Mouse (Mus musculus) forebrain, embryonic 15.5 days (tissue): ENCODE measurements around the gene Zbtb24. TPM values are rescaled to one million over a fixed set of nuclear protein-coding genes. Genes with fewer than 3 reads are reported as not detected.

ENCODE experiments used
- ATAC-seq: fragments of 200-750 bp; cut with Nextera tagmentation; replicated peaks from 2 replicates; pipeline ENCODE4 v1.8.0; 2017; ENCODE audit warnings: mild to moderate bottlenecking, moderate TSS enrichment, moderate library complexity
- H3K27ac ChIP-seq: fragments of 300-500 bp; sonication (generic); replicated peaks from 2 replicates; pipeline ENCODE4 v1.5.1; 2015; ENCODE audit warnings: mild to moderate bottlenecking, inconsistent platforms
- H3K27me3 ChIP-seq: fragments of 300-500 bp; sonication (generic); 2 replicates; pipeline ENCODE4 v1.6.1; 2015; ENCODE audit warnings: inconsistent platforms
- H3K36me3 ChIP-seq: fragments of 300-500 bp; sonication (generic); 2 replicates; pipeline ENCODE4 v1.6.1; 2015; ENCODE audit warnings: mild to moderate bottlenecking, inconsistent platforms
- H3K4me1 ChIP-seq: fragments of 300-500 bp; sonication (generic); 2 replicates; pipeline ENCODE4 v1.6.1; 2015; ENCODE audit warnings: inconsistent platforms
- H3K4me2 ChIP-seq: fragments of 300-500 bp; sonication (generic); replicated peaks from 2 replicates; pipeline ENCODE4 v1.6.1; 2015; ENCODE audit warnings: mild to moderate bottlenecking, inconsistent platforms
- H3K4me3 ChIP-seq: fragments of 300-500 bp; sonication (generic); 2 replicates; pipeline ENCODE4 v1.5.1; 2015; ENCODE audit warnings: mild to moderate bottlenecking, inconsistent platforms
- H3K9ac ChIP-seq: fragments of 300-500 bp; sonication (generic); replicated peaks from 2 replicates; pipeline ENCODE4 v1.6.1; 2015; ENCODE audit warnings: mild to moderate bottlenecking, inconsistent platforms
- H3K9me3 ChIP-seq: fragments of 300-500 bp; sonication (generic); 2 replicates; pipeline ENCODE4 v1.6.1; 2016; ENCODE audit warnings: inconsistent platforms
- WGBS: fragments of 180-500 bp; shearing (Covaris S2); methylation state at CpG from one replicate; pipeline ENCODE4 v1.1.7; 2015; ENCODE audit warnings: mixed read lengths; 5-methylcytosine and 5-hydroxymethylcytosine counted together
- polyA plus RNA-seq: library from polyadenylated mRNA; unstranded; fragments of >200 nt; fragmentation: Nextera tagmentation; extraction: Ambion mirVana; gene quantifications from 2 replicates; pipeline ENCODE4 v1.2.1, GENCODE M21; 2015

Zbtb24 gene
- polyA plus RNA-seq, 1 experiment from 2014 or later, result 22.0 TPM

DNA sequence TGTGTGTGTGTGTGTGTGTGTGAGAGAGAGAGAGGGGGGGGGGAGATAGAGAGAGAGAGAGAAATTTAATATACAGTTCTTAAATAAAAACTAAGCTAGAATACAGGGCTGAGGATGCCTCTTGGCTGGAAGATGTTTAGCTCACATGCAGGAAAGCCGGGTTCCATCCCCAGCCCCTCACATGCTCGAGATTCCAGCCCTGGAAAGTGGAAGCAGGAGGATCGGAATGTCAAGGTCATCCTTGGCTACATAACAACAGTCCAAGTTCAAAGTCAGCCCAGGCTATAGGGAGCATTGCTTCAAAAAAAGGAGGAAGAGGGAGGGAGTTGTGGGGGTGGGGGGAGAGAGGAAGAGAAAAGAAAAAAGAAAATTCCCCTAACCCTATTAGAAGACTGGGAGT is 15.0 kb upstream of the Zbtb24 start:
- Histone ChIP-seq H3K4me1 (no peaks in the 10 kb centered on the region), H3K9me3 (no peaks in the 10 kb centered on the region), H3K27me3 (no peaks in the 10 kb centered on the region), H3K36me3 (no peaks in the 10 kb centered on the region), H3K9ac (no peak overlapping the region), H3K4me2 (no peak overlapping the region), H3K4me3 (no peak overlapping the region), H3K27ac (no peak overlapping the region)
- 47% methylated on average over 3 of the region's 3 CpGs for WGBS
- ATAC-seq, result no peak

DNA sequence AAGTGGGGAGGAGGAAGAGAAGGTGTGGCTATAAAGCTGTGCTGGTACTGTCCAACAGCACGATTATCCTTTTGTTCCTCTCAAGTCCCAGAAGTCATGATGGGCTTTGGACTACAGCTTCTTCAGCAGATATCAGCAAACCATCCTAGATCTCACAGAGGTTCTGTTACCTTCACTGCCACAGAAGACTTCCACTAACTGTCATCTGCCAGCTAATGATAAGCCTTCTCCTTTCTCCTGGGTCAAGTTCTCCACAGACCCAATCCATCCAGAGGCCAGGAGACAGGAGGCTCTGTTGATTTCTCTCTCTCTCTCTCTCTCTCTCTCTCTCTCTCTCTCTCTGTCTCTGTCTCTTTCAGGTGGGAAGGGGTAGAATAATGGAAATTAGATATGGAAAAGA is 2.0 kb upstream of the Zbtb24 start:
- H3K9ac ChIP-seq, result no peak overlapping the region
- no peaks in the 10 kb centered on the region for H3K9me3 ChIP-seq
- H3K27ac ChIP-seq, result no peak overlapping the region
- 96% methylated on average over 1 of the region's 1 CpGs for WGBS
- peaks cover 18% of the 10 kb centered on the region for H3K4me1 ChIP-seq
- no peak for ATAC-seq
- H3K4me2 ChIP-seq, result no peak overlapping the region
- no peaks in the 10 kb centered on the region; the same call in 1 of the 2 replicates for H3K36me3 ChIP-seq
- no peak overlapping the region for H3K4me3 ChIP-seq
- H3K27me3 ChIP-seq, result no peaks in the 10 kb centered on the region

DNA sequence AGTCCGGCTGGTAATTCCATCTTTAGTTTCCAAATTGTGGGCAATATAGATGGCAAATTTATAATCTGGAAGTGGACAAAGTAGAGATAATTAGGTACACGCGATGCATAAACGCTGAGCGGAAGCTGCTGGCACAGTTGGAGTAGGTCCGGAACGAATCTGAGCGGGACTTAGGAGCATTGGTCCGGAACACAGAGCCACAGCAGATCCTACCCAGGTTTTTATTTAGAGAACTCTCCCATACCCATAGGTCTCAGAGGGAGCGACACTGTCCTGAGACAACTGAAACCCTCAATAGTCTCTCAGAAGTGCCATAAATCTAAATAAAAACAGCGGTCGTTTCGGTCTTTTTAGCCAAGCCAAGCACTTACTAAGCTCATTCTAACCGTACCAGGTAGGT is 499 bp upstream of the Zbtb24 start:
- 8% methylated on average over 14 of the region's 14 CpGs for WGBS
- peak; percentile 68 for ATAC-seq

GRCm38 (mm10) chr10:41450780-41451522 is 768 bp downstream of the Zbtb24 start:
- peaks cover 14% of the 10 kb centered on the region for H3K36me3 ChIP-seq
- H3K4me3 ChIP-seq, result peak overlapping the region; percentile 80
- no peaks in the 10 kb centered on the region for H3K27me3 ChIP-seq
- H3K4me1 ChIP-seq, result peaks cover 31% of the 10 kb centered on the region
- WGBS, result 57% methylated on average over 18 of the region's 18 CpGs
- H3K9me3 ChIP-seq, result no peaks in the 10 kb centered on the region
- H3K27ac ChIP-seq, result no peak overlapping the region
- peak overlapping the region; percentile 75 for H3K9ac ChIP-seq
- peak overlapping the region; percentile 65 for H3K4me2 ChIP-seq
- ATAC-seq, result peak; percentile 21; the same call in 1 of the 2 replicates

More for the DNA sequence above, 499 bp upstream of the Zbtb24 start:
- H3K4me2 ChIP-seq, result peak overlapping the region; percentile 65
- no peaks in the 10 kb centered on the region for H3K9me3 ChIP-seq
- H3K4me3 ChIP-seq, result peak overlapping the region; percentile 80
- peak overlapping the region; percentile 75 for H3K27ac ChIP-seq
- H3K27me3 ChIP-seq, result no peaks in the 10 kb centered on the region
- peaks cover 31% of the 10 kb centered on the region for H3K4me1 ChIP-seq
- peaks cover 4% of the 10 kb centered on the region; the same call in 1 of the 2 replicates for H3K36me3 ChIP-seq
- peak overlapping the region; percentile 75 for H3K9ac ChIP-seq

DNA sequence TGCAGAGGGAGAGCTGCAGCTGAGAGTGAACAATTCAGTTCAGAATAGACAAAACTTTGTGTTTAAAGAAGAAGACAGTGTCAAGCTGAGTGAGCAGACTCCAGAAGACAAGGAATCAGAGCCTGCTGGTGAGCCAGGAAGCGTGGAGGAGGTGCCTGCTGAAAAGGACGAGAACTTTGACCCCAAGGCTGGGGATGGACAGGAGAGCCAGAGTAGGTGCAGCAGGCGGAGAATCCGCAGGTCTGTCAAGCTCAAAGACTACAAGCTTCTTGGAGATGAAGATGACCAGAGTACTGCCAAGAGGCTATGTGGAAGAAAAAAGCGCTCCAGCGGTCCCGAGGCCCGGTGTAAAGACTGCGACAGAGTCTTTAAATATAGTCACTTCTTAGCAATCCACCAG is 1.5 kb downstream of the Zbtb24 start:
- Histone ChIP-seq H3K36me3 (peaks cover 21% of the 10 kb centered on the region), H3K4me2 (no peak overlapping the region), H3K4me1 (peaks cover 31% of the 10 kb centered on the region), H3K27ac (no peak overlapping the region), H3K9me3 (no peaks in the 10 kb centered on the region), H3K27me3 (no peaks in the 10 kb centered on the region), H3K9ac (no peak overlapping the region), H3K4me3 (no peak overlapping the region)
- ATAC-seq, result no peak
- 95% methylated on average over 9 of the region's 9 CpGs for WGBS

GRCm38 (mm10) chr10:41452791-41453190 is 2.6 kb downstream of the Zbtb24 start:
- Histone ChIP-seq H3K4me1 (peaks cover 31% of the 10 kb centered on the region), H3K4me3 (no peak overlapping the region), H3K36me3 (peaks cover 23% of the 10 kb centered on the region), H3K9me3 (no peaks in the 10 kb centered on the region), H3K4me2 (no peak overlapping the region), H3K27me3 (no peaks in the 10 kb centered on the region), H3K9ac (no peak overlapping the region), H3K27ac (no peak overlapping the region)
- 97% methylated on average over 3 of the region's 3 CpGs for WGBS
- no peak for ATAC-seq

DNA sequence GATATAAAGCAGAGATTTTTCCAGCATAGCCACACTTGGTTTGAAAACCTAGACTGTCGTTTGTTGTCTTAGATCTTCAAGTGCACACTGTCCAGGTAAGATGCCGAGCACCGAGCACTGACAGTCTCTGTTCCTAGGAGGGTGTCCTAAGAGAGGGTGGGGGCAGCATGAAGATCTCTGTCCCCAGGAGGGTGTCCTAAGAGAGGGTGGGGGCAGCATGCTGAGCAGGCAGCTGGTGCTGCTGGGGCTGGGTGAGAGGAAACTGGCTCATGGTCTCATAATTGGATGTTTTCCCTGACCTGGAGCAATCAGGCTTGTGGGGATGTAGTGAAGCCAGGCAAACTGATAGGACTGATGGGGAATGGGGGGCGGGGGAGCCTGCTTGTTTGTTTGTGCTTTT is 9.8 kb downstream of the Zbtb24 start:
- ATAC-seq, result no peak
- no peaks in the 10 kb centered on the region for H3K27me3 ChIP-seq
- H3K4me1 ChIP-seq, result no peaks in the 10 kb centered on the region
- 82% methylated on average over 4 of the region's 4 CpGs for WGBS
- H3K4me3 ChIP-seq, result no peak overlapping the region
- no peaks in the 10 kb centered on the region for H3K9me3 ChIP-seq
- no peak overlapping the region for H3K4me2 ChIP-seq
- peaks cover 34% of the 10 kb centered on the region for H3K36me3 ChIP-seq
- H3K27ac ChIP-seq, result no peak overlapping the region
- H3K9ac ChIP-seq, result no peak overlapping the region

DNA sequence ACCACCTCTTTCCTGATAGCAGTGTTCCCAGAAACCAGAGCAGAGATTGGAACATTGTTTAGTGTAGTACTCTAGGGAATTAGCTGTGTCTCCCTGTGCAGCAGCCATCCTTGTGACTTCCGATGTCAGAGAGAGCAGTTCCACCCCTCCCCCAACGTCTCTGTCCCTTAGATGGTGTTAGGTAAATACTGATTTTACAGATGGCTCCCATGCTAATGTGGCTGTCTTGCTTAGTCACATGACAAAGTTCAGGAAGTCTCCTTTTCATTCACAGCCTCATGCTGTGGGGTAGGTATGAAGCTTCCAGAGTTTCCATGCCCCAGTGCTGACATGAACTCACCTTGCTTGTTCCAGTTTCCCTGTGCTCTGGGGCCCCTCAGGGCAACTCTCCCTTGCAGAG is 10.3 kb downstream of the Zbtb24 start:
- peaks cover 33% of the 10 kb centered on the region for H3K36me3 ChIP-seq
- H3K27me3 ChIP-seq, result no peaks in the 10 kb centered on the region
- no peak for ATAC-seq
- no peak overlapping the region for H3K9ac ChIP-seq
- WGBS, result 36% methylated on average over 2 of the region's 2 CpGs
- H3K27ac ChIP-seq, result no peak overlapping the region
- H3K9me3 ChIP-seq, result no peaks in the 10 kb centered on the region
- H3K4me1 ChIP-seq, result no peaks in the 10 kb centered on the region
- H3K4me2 ChIP-seq, result no peak overlapping the region
- no peak overlapping the region for H3K4me3 ChIP-seq

DNA sequence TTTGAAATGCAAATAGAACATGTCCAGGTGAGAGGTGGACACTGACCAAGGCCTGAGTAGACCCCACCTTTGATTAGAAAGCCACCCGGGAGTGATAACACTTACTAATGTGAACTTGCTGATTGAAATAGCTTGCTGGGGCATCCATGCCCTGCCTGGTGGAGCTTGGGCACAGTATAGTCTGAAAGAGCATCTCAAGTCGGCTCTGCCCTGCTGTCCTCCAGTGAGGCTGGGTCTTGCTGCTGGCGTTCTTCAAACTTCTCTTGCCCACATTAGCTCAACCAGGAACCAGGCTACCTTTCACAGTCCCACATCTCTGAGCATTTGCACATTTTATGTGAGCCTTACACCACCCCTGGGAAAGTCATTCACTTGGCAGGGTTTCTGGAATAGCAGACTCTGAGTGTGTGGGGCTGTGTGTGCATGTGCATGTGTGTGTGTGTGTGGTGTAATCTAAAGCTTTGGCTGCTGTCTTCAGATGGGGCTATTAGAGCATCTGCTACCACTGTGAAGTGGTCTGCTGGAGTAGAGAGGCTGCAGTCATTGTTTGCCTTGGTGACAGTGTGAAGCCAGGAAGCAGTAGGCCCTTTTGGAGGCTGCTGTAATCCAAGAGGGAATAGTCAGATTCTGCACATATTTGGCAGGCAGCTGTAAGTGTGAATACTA is 11.0 kb downstream of the Zbtb24 start:
- Histone ChIP-seq H3K36me3 (peaks cover 29% of the 10 kb centered on the region), H3K9ac (no peak overlapping the region), H3K27ac (no peak overlapping the region), H3K4me3 (no peak overlapping the region), H3K4me2 (no peak overlapping the region), H3K27me3 (no peaks in the 10 kb centered on the region), H3K9me3 (no peaks in the 10 kb centered on the region), H3K4me1 (no peaks in the 10 kb centered on the region)
- no peak for ATAC-seq
- WGBS, result 84% methylated on average over 3 of the region's 3 CpGs

DNA sequence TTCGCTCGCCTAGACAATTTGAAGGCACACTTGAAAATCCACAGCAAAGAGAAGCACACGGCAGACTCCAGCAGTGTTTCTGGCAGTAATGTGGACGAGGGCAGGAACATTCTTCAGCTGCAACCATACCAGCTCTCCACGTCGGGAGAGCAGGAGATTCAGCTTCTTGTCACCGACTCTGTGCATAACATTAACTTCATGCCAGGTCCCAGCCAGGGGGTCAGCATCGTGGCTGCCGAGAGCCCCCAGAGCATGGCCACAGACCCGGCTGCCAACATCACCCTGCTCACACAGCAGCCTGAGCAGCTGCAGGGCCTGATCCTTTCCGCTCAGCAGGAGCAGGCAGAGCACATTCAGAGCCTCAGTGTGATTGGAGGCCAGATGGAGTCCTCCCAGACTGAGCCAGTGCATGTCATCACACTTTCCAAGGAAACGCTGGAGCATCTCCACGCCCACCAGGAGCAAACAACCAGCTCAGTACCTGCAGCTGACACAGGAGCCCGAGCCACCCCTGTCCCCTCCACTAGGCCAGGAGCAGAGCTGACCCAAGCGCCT is 14.3 kb downstream of the Zbtb24 start:
- H3K9ac ChIP-seq, result no peak overlapping the region
- no peaks in the 10 kb centered on the region for H3K27me3 ChIP-seq
- 50% methylated on average over 15 of the region's 15 CpGs for WGBS
- no peak overlapping the region for H3K27ac ChIP-seq
- ATAC-seq, result no peak
- H3K4me1 ChIP-seq, result no peaks in the 10 kb centered on the region
- no peak overlapping the region for H3K4me3 ChIP-seq
- H3K9me3 ChIP-seq, result no peaks in the 10 kb centered on the region
- H3K36me3 ChIP-seq, result peaks cover 28% of the 10 kb centered on the region
- no peak overlapping the region for H3K4me2 ChIP-seq

GRCm38 (mm10) chr10:41467325-41467724 is 17.1 kb downstream of the Zbtb24 start:
- 36% methylated on average over 6 of the region's 6 CpGs for whole genome bisulfite sequencing
- Histone ChIP-seq H3K4me1 (no peaks in the 10 kb centered on the region), H3K4me2 (no peak overlapping the region), H3K27ac (no peak overlapping the region), H3K9me3 (no peaks in the 10 kb centered on the region), H3K4me3 (no peak overlapping the region), H3K27me3 (no peaks in the 10 kb centered on the region), H3K9ac (no peak overlapping the region), H3K36me3 (peaks cover 28% of the 10 kb centered on the region)
- no peak for ATAC-seq

- Histone ChIP-seq H3K4me3 (no peak overlapping the region), H3K9ac (no peak overlapping the region), H3K36me3 (peaks cover 7% of the 10 kb centered on the region), H3K4me1 (peaks cover under 1% of the 10 kb centered on the region; the same call in 1 of the 2 replicates), H3K4me2 (no peak overlapping the region), H3K27me3 (no peaks in the 10 kb centered on the region), H3K9me3 (no peaks in the 10 kb centered on the region), H3K27ac (no peak overlapping the region)
- 89% methylated on average over 3 of the region's 3 CpGs for WGBS
- no peak for ATAC-seq
Observed at GRCm38 (mm10) chr10:41470693-41471092, 20.5 kb downstream of the Zbtb24 start.
